Mouse (Mus musculus) CH12.LX (cell line): ENCODE results near the gene Wdfy3. TPM values are rescaled to one million over a fixed set of nuclear protein-coding genes. Genes with fewer than 3 reads are reported as not detected.

ENCODE experiments used
- DNase-seq: peaks from one replicate; pipeline ENCODE4 v3.0.0-alpha.2; 2013; ENCODE audit errors: extremely low read depth
- H3K27ac ChIP-seq: 2 replicates; pipeline ENCODE4 v1.5.1; 2012; ENCODE audit warnings: low read depth, mild to moderate bottlenecking, control low read depth, moderate library complexity; ENCODE audit not compliant: insufficient read depth
- H3K27me3 ChIP-seq: replicated peaks from 2 replicates; pipeline ENCODE3; 2012; ENCODE audit warnings: inconsistent platforms
- H3K36me3 ChIP-seq, 2 experiments: replicated peaks in 1 of 2; 2 replicates each; pipeline versions ENCODE3 to v1.6.1; 2012; ENCODE audit warnings: inconsistent platforms in 1 of 2, low read length in 1 of 2, mild to moderate bottlenecking in 1 of 2, mixed read lengths in 1 of 2, moderate library complexity in 1 of 2; ENCODE audit not compliant: control insufficient read depth in 1 of 2, insufficient read depth in 1 of 2
- H3K4me1 ChIP-seq, 2 experiments: 2 replicates each; pipeline ENCODE4 v1.6.1; 2012; ENCODE audit warnings: inconsistent platforms in 1 of 2, moderate library complexity in 1 of 2; ENCODE audit not compliant: insufficient read depth in 2 of 2, control insufficient read depth in 1 of 2
- H3K4me2 ChIP-seq: 2 replicates; pipeline ENCODE4 v1.6.1; 2012; ENCODE audit warnings: low read depth, mild to moderate bottlenecking, control low read depth; ENCODE audit not compliant: poor library complexity, insufficient read depth, severe bottlenecking
- H3K4me3 ChIP-seq, 3 experiments: fragments of 150-350 bp in 1 of 3; sonication (generic) in 1 of 3; replicated peaks in 1 of 3; 2 replicates each; pipeline versions ENCODE3 to v1.5.1; 2011 to 2012; ENCODE audit warnings: low read depth in 2 of 3, low read length in 2 of 3, mild to moderate bottlenecking in 2 of 3, moderate library complexity in 2 of 3, control low read depth in 1 of 3, improper control_type of control experiment in 1 of 3, inconsistent platforms in 1 of 3, mixed read lengths in 1 of 3; ENCODE audit not compliant: poor library complexity in 1 of 3
- H3K79me2 ChIP-seq: replicated peaks from 2 replicates; pipeline ENCODE4 v1.6.1; 2012; ENCODE audit warnings: mild to moderate bottlenecking, moderate library complexity; ENCODE audit not compliant: control insufficient read depth, poor library complexity, insufficient read depth, severe bottlenecking; ENCODE audit errors: extremely low read depth
- H3K9ac ChIP-seq: 2 replicates; pipeline ENCODE4 v1.6.1; 2012; ENCODE audit warnings: low read depth, mild to moderate bottlenecking, control low read depth, moderate library complexity; ENCODE audit not compliant: insufficient read depth
- H3K9me3 ChIP-seq: replicated peaks from 2 replicates; pipeline ENCODE3; 2012; ENCODE audit warnings: low read length, inconsistent platforms, mixed read lengths
- ETS1 ChIP-seq: conservative IDR thresholded peaks from 2 replicates; pipeline ENCODE4 v1.6.1; 2012; ENCODE audit warnings: low read depth, mild to moderate bottlenecking, inconsistent platforms, low read length, improper control_type of control experiment, moderate library complexity
- GABPA ChIP-seq: IDR thresholded peaks from 2 replicates; pipeline ENCODE4 v1.6.1; 2012; ENCODE audit warnings: low read depth, low read length, improper control_type of control experiment, inconsistent platforms; ENCODE audit not compliant: insufficient replicate concordance
- JUN ChIP-seq: IDR thresholded peaks from 2 replicates; pipeline ENCODE4 v1.6.1; 2011; ENCODE audit warnings: low read depth, mild to moderate bottlenecking, low read length, improper control_type of control experiment, moderate library complexity; ENCODE audit not compliant: insufficient read depth
- JUND ChIP-seq: conservative IDR thresholded peaks from 2 replicates; pipeline ENCODE4 v1.6.1; 2011; ENCODE audit warnings: low read depth, low read length, improper control_type of control experiment
- MAZ ChIP-seq: IDR thresholded peaks from 2 replicates; pipeline ENCODE4 v1.6.1; 2012; ENCODE audit warnings: low read depth, mild to moderate bottlenecking, inconsistent platforms, low read length, improper control_type of control experiment, moderate library complexity
- MXI1 ChIP-seq: IDR thresholded peaks from 2 replicates; pipeline ENCODE4 v1.6.1; 2011; ENCODE audit warnings: mild to moderate bottlenecking, low read depth, low read length, improper control_type of control experiment
- MYC ChIP-seq: IDR thresholded peaks from 2 replicates; pipeline ENCODE4 v1.6.1; 2011; ENCODE audit warnings: low read depth, mild to moderate bottlenecking, improper control_type of control experiment, low read length
- NELFE ChIP-seq: IDR thresholded peaks from 2 replicates; pipeline ENCODE4 v1.6.1; 2011; ENCODE audit warnings: low read depth, low read length, improper control_type of control experiment
- NRF1 ChIP-seq: IDR thresholded peaks from 2 replicates; pipeline ENCODE4 v1.6.1; 2014; ENCODE audit warnings: low read depth, mild to moderate bottlenecking, inconsistent platforms, low read length, improper control_type of control experiment, moderate library complexity
- POLR2A ChIP-seq: IDR thresholded peaks from 2 replicates; pipeline ENCODE4 v1.6.1; 2011; ENCODE audit warnings: low read depth, mild to moderate bottlenecking, improper control_type of control experiment, low read length
- TCF12 ChIP-seq: IDR thresholded peaks from 2 replicates; pipeline ENCODE4 v1.6.1; 2014; ENCODE audit warnings: low read depth, mild to moderate bottlenecking, inconsistent platforms, low read length, improper control_type of control experiment
- USF1 ChIP-seq: IDR thresholded peaks from 2 replicates; pipeline ENCODE4 v1.6.1; 2014; ENCODE audit warnings: low read depth, mild to moderate bottlenecking, inconsistent platforms, low read length, improper control_type of control experiment
- ZMIZ1 ChIP-seq: IDR thresholded peaks from 2 replicates; pipeline ENCODE4 v1.6.1; 2012; ENCODE audit warnings: low read depth, mild to moderate bottlenecking, inconsistent platforms, low read length, improper control_type of control experiment
- dilution Hi-C: fragments of 300-500 bp; cut with MboI; formaldehyde crosslinking; loops from 2 replicates; pipeline ENCODE4 v1.14.3; 2020; ENCODE audit warnings: low sequenced_read_pairs; ENCODE audit not compliant: extremely low pct_unique_long_range_greater_than_20kb, extremely low pct_ligation_motif_present
- in situ Hi-C: fragments of 300-500 bp; cut with MboI; formaldehyde crosslinking; loops from 3 replicates; pipeline ENCODE4 v1.14.3; 2019; ENCODE audit warnings: low sequenced_read_pairs, low pct_ligation_motif_present, low pct_unique_long_range_greater_than_20kb, mixed read lengths
- polyA plus RNA-seq: library from polyadenylated mRNA; unstranded; fragments of >175 nt; gene quantifications from 2 replicates; pipeline ENCODE4 v1.2.1, GENCODE M21; 2012; ENCODE audit warnings: low read depth; ENCODE audit not compliant: insufficient read length
- total RNA-seq, 2 experiments: library from RNA; depleted of rRNA; stranded (reverse); fragments of 300-350 nt in 1 of 2; fragments of >200 nt in 1 of 2; gene quantifications; 2 replicates each; pipeline ENCODE4 v1.2.3; 2012 to 2014

The Wdfy3 gene
- total and polyA plus RNA-seq, 3 experiments: not detected

DNA sequence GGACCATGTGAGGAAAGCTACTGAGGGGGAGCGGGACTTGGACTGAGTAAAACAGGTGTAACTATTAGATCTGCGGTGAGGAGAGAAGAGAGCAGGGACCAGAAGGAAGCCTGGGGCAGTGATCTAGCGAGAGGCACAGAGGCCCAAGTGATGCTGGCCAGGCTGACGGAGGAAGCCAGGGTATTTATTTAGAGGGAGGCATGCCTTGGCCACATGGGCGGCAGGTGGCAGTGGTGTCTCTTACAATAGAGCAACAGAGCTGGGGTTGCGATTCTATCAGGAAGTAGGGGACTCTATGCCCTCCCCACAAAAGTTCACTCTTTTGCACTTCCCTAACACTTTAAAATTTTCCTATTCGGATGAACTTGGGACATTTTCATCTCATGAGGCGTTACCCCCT, 207.1 kb downstream of the Wdfy3 start:
- DNase-seq: no peak
- TF ChIP-seq POLR2A (no peak), USF1 (no peak), MAZ (no peak), MXI1 (no peak), MYC (no peak), ETS1 (no peak), TCF12 (no peak), GABPA (no peak), NRF1 (no peak), NELFE (no peak)
- no peaks in the 10 kb centered on the region for H3K27me3 ChIP-seq
- H3K9ac ChIP-seq: no peak overlapping the region
- H3K4me2 ChIP-seq: no peak overlapping the region
- in situ Hi-C loops: no loop called here
- no peaks in the 10 kb centered on the region for H3K4me1 ChIP-seq
- peaks cover 73% of the 10 kb centered on the region for H3K9me3 ChIP-seq
- H3K36me3 ChIP-seq: no peaks in the 10 kb centered on the region
- dilution Hi-C loops: no loop called here
- H3K4me3 ChIP-seq: no peak overlapping the region
- no peaks in the 10 kb centered on the region for H3K79me2 ChIP-seq
- no peak overlapping the region for H3K27ac ChIP-seq

GRCm38 (mm10) chr5:101861786-101862571, 207.7 kb downstream of the Wdfy3 start:
- no peaks in the 10 kb centered on the region for H3K27me3 ChIP-seq
- no peak for TF ChIP-seq JUND
- no peak for TF ChIP-seq JUN
- no peak for TF ChIP-seq ZMIZ1
- TF ChIP-seq, all 38 proteins: peak for 0
- no peak overlapping the region for H3K4me3 ChIP-seq
- no peaks in the 10 kb centered on the region for H3K4me1 ChIP-seq
- H3K36me3 ChIP-seq: no peaks in the 10 kb centered on the region
- no peaks in the 10 kb centered on the region for H3K79me2 ChIP-seq
- in situ Hi-C loops: no loop called here
- dilution Hi-C loops: no loop called here
- no peak overlapping the region for H3K4me2 ChIP-seq
- no peak for DNase-seq
- peaks cover 79% of the 10 kb centered on the region for H3K9me3 ChIP-seq
- no peak overlapping the region for H3K9ac ChIP-seq
- no peak overlapping the region for H3K27ac ChIP-seq
